Mouse (Mus musculus) colon, adult 2 months (tissue): ENCODE measurements around the gene Rnf187. TPM values are rescaled to one million over a fixed set of nuclear protein-coding genes. Genes with fewer than 3 reads are reported as not detected.

Source experiments
- polyA plus RNA-seq: library from polyadenylated mRNA; depleted of rRNA; stranded (reverse); fragments of >200 nt; gene quantifications from 2 replicates; pipeline ENCODE4 v1.2.3, GENCODE M21; 2012; rRNA removed

Rnf187 gene
- polyA plus RNA-seq = 191 and 200 TPM in 2 replicates

GRCm38 (mm10) chr11:58938322-58939087 lies at the start of gene Rnf187:
Gene Rnf187 (minus strand): TSS chr11:58938916.

GRCm38 (mm10) chr11:58978027-58978705 lies 39.5 kb upstream of the Rnf187 start, which contains the start of gene Trim11:
Gene Trim11 (plus strand): TSS chr11:58978093.

GRCm38 (mm10) chr11:58954420-58955142 lies 15.9 kb upstream of the Rnf187 start, which contains the start of the genes Hist3h2a and Trim17:
Gene Hist3h2a (plus strand): TSS chr11:58954685.
Gene Trim17 (plus strand): TSS chr11:58954685.

GRCm38 (mm10) chr11:58948542-58949479 lies 10.1 kb upstream of the Rnf187 start, which contains the start of gene Hist3h2ba:
Gene Hist3h2ba (plus strand): TSS chr11:58948920.

GRCm38 (mm10) chr11:58917745-58918366 lies 20.9 kb downstream of the Rnf187 start, which contains the start of gene Btnl10:
Gene Btnl10 (plus strand): TSS chr11:58917908.

GRCm38 (mm10) chr11:58903511-58904409 lies 35.0 kb downstream of the Rnf187 start, which contains the start of gene Zfp39:
Gene Zfp39 (minus strand): TSS chr11:58904225.

Other genes starting within 250 kb of the Rnf187 start
- gene Olfr319, start 239.8 kb downstream of the Rnf187 start, polyA plus RNA-seq = not detected in 2 replicates
- gene Olfr318, start 214.9 kb downstream of the Rnf187 start, polyA plus RNA-seq = not detected in 2 replicates
- not detected in 2 replicates for gene Olfr317, start 199.7 kb downstream of the Rnf187 start, polyA plus RNA-seq
- gene Olfr316, start 186.2 kb downstream of the Rnf187 start, polyA plus RNA-seq = not detected in 2 replicates
- gene Olfr315, start 165.7 kb downstream of the Rnf187 start, polyA plus RNA-seq = not detected in 2 replicates
- not detected in 2 replicates for gene Olfr314, start 156.0 kb downstream of the Rnf187 start, polyA plus RNA-seq
- 0.59 TPM in 1 of 2 replicates, not detected in the other for gene Fam183b, start 137.0 kb downstream of the Rnf187 start, polyA plus RNA-seq
- gene Olfr313, start 123.9 kb downstream of the Rnf187 start, polyA plus RNA-seq = not detected in 2 replicates
- not detected in 2 replicates for gene Olfr312, start 109.7 kb downstream of the Rnf187 start, polyA plus RNA-seq
- not detected in 2 replicates for gene Olfr311, start 99.7 kb downstream of the Rnf187 start, polyA plus RNA-seq
- gene Gm12258, start 91.8 kb downstream of the Rnf187 start, polyA plus RNA-seq = 1.5 and 1.7 TPM in 2 replicates
- 1.4 and 2.9 TPM in 2 replicates for gene 2810021J22Rik, start 71.7 kb downstream of the Rnf187 start, polyA plus RNA-seq
- gene Zfp39, start 34.7 kb downstream of the Rnf187 start, polyA plus RNA-seq = 0.48 and 0.78 TPM in 2 replicates
- gene Btnl10, start 21.0 kb downstream of the Rnf187 start, polyA plus RNA-seq = not detected in 2 replicates
- 4.6 and 8.8 TPM in 2 replicates for gene Hist3h2ba, start 10.0 kb upstream of the Rnf187 start, polyA plus RNA-seq
- gene Hist3h2a, start 15.8 kb upstream of the Rnf187 start, polyA plus RNA-seq = 18.4 and 25.8 TPM in 2 replicates
- 0.22 and 0.46 TPM in 2 replicates for gene Trim17, start 15.8 kb upstream of the Rnf187 start, polyA plus RNA-seq
- gene Trim11, start 39.2 kb upstream of the Rnf187 start, polyA plus RNA-seq = 39.6 and 41.5 TPM in 2 replicates
- 0.26 and 0.27 TPM in 2 replicates for gene Obscn, start 197.5 kb upstream of the Rnf187 start, polyA plus RNA-seq
- gene Iba57, start 224.8 kb upstream of the Rnf187 start, polyA plus RNA-seq = 7.6 and 7.7 TPM in 2 replicates
- 6.3 and 6.6 TPM in 2 replicates for gene Gjc2, start 244.3 kb upstream of the Rnf187 start, polyA plus RNA-seq